Comparison of ENCODE assay signal across 16 mouse cellular contexts in genomic region chr14:101605843-101606242, GRCm38 (mm10). TPM values are rescaled to one million over a fixed set of nuclear protein-coding genes. Genes with fewer than 3 reads are reported as not detected.
DNase-seq lines count a peak whose midpoint lies in the region; ATAC-seq and TF ChIP-seq lines count a peak whose summit lies in the region.
"Had no signal": no experiment of that assay in that cellular context is flagged by ENCODE, and none has a peak within 500 bp of the region (broad histone marks: within the 10 kb centered on the region; RNA-seq: fewer than 3 reads in every experiment).

No protein-coding gene starts in this region.

- no peaks in the 10 kb centered on the region for H3K9me3 ChIP-seq in intestine, postnatal 0 days (ENCODE audit: control insufficient read depth)
- no peaks in the 10 kb centered on the region for H3K9me3 ChIP-seq in intestine, embryonic 15.5 days

- no peak overlapping the region for H3K4me3 ChIP-seq in intestine, postnatal 0 days (ENCODE audit: low read depth, low read length)
- no peak overlapping the region for H3K4me3 ChIP-seq in intestine, embryonic 15.5 days (replicated peaks)

- TF ChIP-seq CTCF in intestine, postnatal 0 days (IDR thresholded peaks at IDR 0.05; ENCODE audit: low read depth), result peak; percentile 59

- no peak overlapping the region for H3K9ac ChIP-seq in intestine, postnatal 0 days (ENCODE audit: low read depth, low read length)
- no peak overlapping the region for H3K9ac ChIP-seq in intestine, embryonic 15.5 days

- ATAC-seq in CD4-positive, CD25-positive, alpha-beta regulatory T cell, adult 4 months, result no peak
- no peak for ATAC-seq in intestine, postnatal 0 days
- ATAC-seq in intestine, embryonic 15.5 days, result no peak
- no peak for ATAC-seq in activated CD4-positive, CD25-positive, alpha-beta regulatory T cell, adult 4 months
- ATAC-seq: forebrain, embryonic 16.5 days; Patski had no signal

- 58% methylated on average over 2 of the region's 2 CpGs for WGBS in intestine, postnatal 0 days
- 65% methylated on average over 2 of the region's 2 CpGs for WGBS in intestine, embryonic 15.5 days

- H3K4me2 ChIP-seq in intestine, postnatal 0 days (replicated peaks; ENCODE audit: low read depth), result no peak overlapping the region
- no peak overlapping the region for H3K4me2 ChIP-seq in intestine, embryonic 15.5 days (replicated peaks)

- H3K4me1 ChIP-seq in intestine, postnatal 0 days (replicated peaks; ENCODE audit: control insufficient read depth, insufficient read depth, low read length), result peaks cover 5% of the 10 kb centered on the region
- 0 out of 2 replicates have a peak, but pooled peaks cover 8% of the 10 kb centered on the region for H3K4me1 ChIP-seq in intestine, embryonic 15.5 days (replicated peaks)

- no peaks in the 10 kb centered on the region for H3K27me3 ChIP-seq in intestine, postnatal 0 days (replicated peaks; ENCODE audit: control insufficient read depth, insufficient read depth, low read length)
- H3K27me3 ChIP-seq in intestine, embryonic 15.5 days (replicated peaks), result no peaks in the 10 kb centered on the region
- H3K27me3 ChIP-seq: Patski had no signal

- no peaks in the 10 kb centered on the region for H3K36me3 ChIP-seq in intestine, postnatal 0 days (ENCODE audit: control insufficient read depth, insufficient read depth)
- no peaks in the 10 kb centered on the region for H3K36me3 ChIP-seq in intestine, embryonic 15.5 days

- no peak overlapping the region for H3K27ac ChIP-seq in intestine, postnatal 0 days (ENCODE audit: low read depth, low read length)
- H3K27ac ChIP-seq in intestine, embryonic 15.5 days, result no peak overlapping the region

- peak; percentile 35 for DNase-seq in CD4-positive, CD25-positive, alpha-beta regulatory T cell, adult 2 months (ENCODE audit: low read depth, low spot score)
- peak; percentile 53 for DNase-seq in 3T3-L1 (ENCODE audit: low read depth, low spot score)
- DNase-seq in brain, adult 2 months (ENCODE audit: low read depth, low spot score), result peak; percentile 37
- DNase-seq in right cerebral cortex, postnatal 14 days, result no peak
- DNase-seq: adrenal gland, postnatal 14 days; gastrocnemius, postnatal 25 days; heart, postnatal 14 days; kidney, adult 2 months; lung, postnatal 4 days; thymus, adult 18-20 months had no signal

RNA-seq across cellular contexts. Expression of gene Tbc1d4, which starts 3.1 kb away (rescaled TPM):
- 100 to 1,000 TPM; 145 to 157 TPM for polyA plus RNA-seq in CD4-positive, CD25-positive, alpha-beta regulatory T cell, adult 4 months (2017; shearing (Covaris generic))
- 4.1 and 4.3 TPM in 2 replicates for polyA plus RNA-seq in intestine, postnatal 0 days (2015; fragmentation: Nextera tagmentation; extraction: Ambion mirVana)
- polyA plus RNA-seq in intestine, embryonic 15.5 days (2015; fragmentation: Nextera tagmentation; extraction: Ambion mirVana), result 8.9 and 10.0 TPM in 2 replicates
- polyA plus RNA-seq in activated CD4-positive, CD25-positive, alpha-beta regulatory T cell, adult 4 months (2017; shearing (Covaris generic)), result 100 to 1,000 TPM; 118 to 135 TPM

RNA-seq across cellular contexts. Expression of gene Commd6, which starts 34.6 kb away (rescaled TPM):
- 100 to 1,000 TPM; 139 to 152 TPM for polyA plus RNA-seq in CD4-positive, CD25-positive, alpha-beta regulatory T cell, adult 4 months (2017; shearing (Covaris generic))
- 186 and 196 TPM in 2 replicates for polyA plus RNA-seq in intestine, postnatal 0 days (2015; fragmentation: Nextera tagmentation; extraction: Ambion mirVana)
- polyA plus RNA-seq in intestine, embryonic 15.5 days (2015; fragmentation: Nextera tagmentation; extraction: Ambion mirVana), result 136 and 137 TPM in 2 replicates
- 100 to 1,000 TPM; 135 to 146 TPM for polyA plus RNA-seq in activated CD4-positive, CD25-positive, alpha-beta regulatory T cell, adult 4 months (2017; shearing (Covaris generic))

RNA-seq across cellular contexts. Expression of gene Uchl3, which starts 47.9 kb away (rescaled TPM):
- polyA plus RNA-seq in CD4-positive, CD25-positive, alpha-beta regulatory T cell, adult 4 months (2017; shearing (Covaris generic)), result 10 to 100 TPM; 69.7 to 70.2 TPM
- 142 and 143 TPM in 2 replicates for polyA plus RNA-seq in intestine, postnatal 0 days (2015; fragmentation: Nextera tagmentation; extraction: Ambion mirVana)
- polyA plus RNA-seq in intestine, embryonic 15.5 days (2015; fragmentation: Nextera tagmentation; extraction: Ambion mirVana), result 149 and 162 TPM in 2 replicates
- polyA plus RNA-seq in activated CD4-positive, CD25-positive, alpha-beta regulatory T cell, adult 4 months (2017; shearing (Covaris generic)), result 10 to 100 TPM; 82.0 to 89.3 TPM

Comparison
In these comparisons a context has a peak if more than half of its experiments do, and no peak if none do; other contexts are left out.
1. RNA of gene Tbc1d4, which starts 3.1 kb away (polyA plus RNA-seq): 145 to 157 TPM in CD4-positive, CD25-positive, alpha-beta regulatory T cell, adult 4 months and 118 to 135 TPM in activated CD4-positive, CD25-positive, alpha-beta regulatory T cell, adult 4 months; 8.9 to 10.0 TPM in intestine, embryonic 15.5 days and 4.1 to 4.3 TPM in intestine, postnatal 0 days; every median in the first group is over 10 times any median in the second.